Mouse (Mus musculus): Measurements from ENCODE around the gene Olfr1143. TPM values are rescaled to one million over a fixed set of nuclear protein-coding genes. Genes with fewer than 3 reads are reported as not detected.

Gene Olfr1143
- not detected in 2 replicates for polyA plus RNA-seq (2015; fragmentation: Nextera tagmentation; extraction: Ambion mirVana)

- no peaks in the 10 kb centered on the region for H3K27me3 ChIP-seq
- H3K4me1 ChIP-seq (replicated peaks): no peaks in the 10 kb centered on the region
- H3K9ac ChIP-seq: no peak within 1 kb of the TSS
- no peak within 1 kb of the TSS for H3K4me2 ChIP-seq
- no peak within 1 kb of the TSS for H3K4me3 ChIP-seq
- H3K27ac ChIP-seq (replicated peaks): no peak within 1 kb of the TSS
- H3K9me3 ChIP-seq: no peaks in the 10 kb centered on the region
- ATAC-seq (ENCODE audit: low read depth): no peak
- no peaks in the 10 kb centered on the region for H3K36me3 ChIP-seq
Observed at GRCm38 (mm10) chr2:87800292-87800691, at the start of gene Olfr1143. TSS of gene Olfr1143 (plus strand) at chr2:87800592.

GRCm38 (mm10) chr2:87753891-87754290 is 46.5 kb upstream of the Olfr1143 start, which contains the start of gene Olfr1141:
TSS of gene Olfr1141 (minus strand) at chr2:87753991.
- Histone ChIP-seq H3K36me3 (no peaks in the 10 kb centered on the region), H3K9me3 (no peaks in the 10 kb centered on the region), H3K9ac (no peak within 1 kb of the TSS), H3K27ac (replicated peaks) (no peak within 1 kb of the TSS), H3K4me1 (replicated peaks) (no peaks in the 10 kb centered on the region), H3K4me2 (no peak within 1 kb of the TSS), H3K4me3 (no peak within 1 kb of the TSS), H3K27me3 (no peaks in the 10 kb centered on the region)
- 83% methylated on average over 1 of the region's 1 CpGs for WGBS
- no peak for ATAC-seq (ENCODE audit: low read depth)

- Histone ChIP-seq H3K4me3 (no peak overlapping the region), H3K9ac (no peak overlapping the region), H3K36me3 (no peaks in the 10 kb centered on the region), H3K27ac (replicated peaks) (no peak overlapping the region), H3K4me1 (replicated peaks) (no peaks in the 10 kb centered on the region), H3K4me2 (no peak overlapping the region), H3K27me3 (no peaks in the 10 kb centered on the region), H3K9me3 (no peaks in the 10 kb centered on the region)
- WGBS: 45% methylated on average over 1 of the region's 1 CpGs
- ATAC-seq (ENCODE audit: low read depth): no peak
Observed at GRCm38 (mm10) chr2:87776143-87776542, 24.2 kb upstream of the Olfr1143 start.

GRCm38 (mm10) chr2:87779183-87779582 is 21.2 kb upstream of the Olfr1143 start, which contains the start of gene Olfr152:
TSS of gene Olfr152 (plus strand) at chr2:87779483.
- Histone ChIP-seq H3K4me3 (no peak within 1 kb of the TSS), H3K9ac (no peak within 1 kb of the TSS), H3K9me3 (no peaks in the 10 kb centered on the region), H3K27me3 (no peaks in the 10 kb centered on the region), H3K36me3 (no peaks in the 10 kb centered on the region), H3K4me1 (replicated peaks) (no peaks in the 10 kb centered on the region), H3K27ac (replicated peaks) (no peak within 1 kb of the TSS), H3K4me2 (no peak within 1 kb of the TSS)
- no peak for ATAC-seq (ENCODE audit: low read depth)
- 77% methylated on average over 4 of the region's 4 CpGs for WGBS

- Histone ChIP-seq H3K4me3 (no peak within 1 kb of the TSS), H3K27ac (replicated peaks) (no peak within 1 kb of the TSS), H3K36me3 (no peaks in the 10 kb centered on the region), H3K27me3 (no peaks in the 10 kb centered on the region), H3K4me1 (replicated peaks) (no peaks in the 10 kb centered on the region), H3K4me2 (no peak within 1 kb of the TSS), H3K9ac (no peak within 1 kb of the TSS), H3K9me3 (no peaks in the 10 kb centered on the region)
- ATAC-seq (ENCODE audit: low read depth): no peak
- WGBS: 88% methylated on average over 1 of the region's 1 CpGs
Observed at GRCm38 (mm10) chr2:87809522-87809921, 9.1 kb downstream of the Olfr1143 start, which contains the start of gene Olfr1145. TSS of gene Olfr1145 (plus strand) at chr2:87809822.

GRCm38 (mm10) chr2:87830233-87830632 is 29.8 kb downstream of the Olfr1143 start, which contains the start of gene Olfr1148:
TSS of gene Olfr1148 (plus strand) at chr2:87830533.
- H3K4me3 ChIP-seq: no peak within 1 kb of the TSS
- no peaks in the 10 kb centered on the region for H3K4me1 ChIP-seq (replicated peaks)
- H3K27ac ChIP-seq (replicated peaks): no peak within 1 kb of the TSS
- no peak within 1 kb of the TSS for H3K4me2 ChIP-seq
- H3K9me3 ChIP-seq: no peaks in the 10 kb centered on the region
- H3K9ac ChIP-seq: no peak within 1 kb of the TSS
- ATAC-seq (ENCODE audit: low read depth): no peak
- H3K27me3 ChIP-seq: no peaks in the 10 kb centered on the region
- 93% methylated on average over 1 of the region's 1 CpGs for WGBS
- no peaks in the 10 kb centered on the region for H3K36me3 ChIP-seq

- no peaks in the 10 kb centered on the region for H3K36me3 ChIP-seq
- H3K4me2 ChIP-seq: no peak within 1 kb of the TSS
- no peak within 1 kb of the TSS for H3K27ac ChIP-seq (replicated peaks)
- H3K4me3 ChIP-seq: no peak within 1 kb of the TSS
- no peaks in the 10 kb centered on the region for H3K4me1 ChIP-seq (replicated peaks)
- 91% methylated on average over 1 of the region's 1 CpGs for WGBS
- no peak for ATAC-seq (ENCODE audit: low read depth)
- no peaks in the 10 kb centered on the region for H3K27me3 ChIP-seq
- H3K9ac ChIP-seq: no peak within 1 kb of the TSS
- H3K9me3 ChIP-seq: no peaks in the 10 kb centered on the region
Observed at GRCm38 (mm10) chr2:87843693-87844092, 43.3 kb downstream of the Olfr1143 start, which contains the start of gene Olfr1150-ps1. TSS of gene Olfr1150-ps1 (plus strand) at chr2:87843993.

Other genes with a start within 250 kb of the Olfr1143 start
- not detected in 2 replicates for gene Olfr1129, start 226.7 kb upstream of the Olfr1143 start, polyA plus RNA-seq (2015; fragmentation: Nextera tagmentation; extraction: Ambion mirVana)
- gene Olfr1130, start 194.4 kb upstream of the Olfr1143 start, polyA plus RNA-seq (2015; fragmentation: Nextera tagmentation; extraction: Ambion mirVana): not detected in 2 replicates
- gene Olfr1131, start 173.5 kb upstream of the Olfr1143 start, polyA plus RNA-seq (2015; fragmentation: Nextera tagmentation; extraction: Ambion mirVana): not detected in 2 replicates
- gene Olfr1132, start 163.1 kb upstream of the Olfr1143 start, polyA plus RNA-seq (2015; fragmentation: Nextera tagmentation; extraction: Ambion mirVana): not detected in 2 replicates
- gene Olfr1133, start 153.2 kb upstream of the Olfr1143 start, polyA plus RNA-seq (2015; fragmentation: Nextera tagmentation; extraction: Ambion mirVana): not detected in 2 replicates
- not detected in 2 replicates for gene Olfr1134, start 142.1 kb upstream of the Olfr1143 start, polyA plus RNA-seq (2015; fragmentation: Nextera tagmentation; extraction: Ambion mirVana)
- not detected in 2 replicates for gene Olfr1135, start 126.9 kb upstream of the Olfr1143 start, polyA plus RNA-seq (2015; fragmentation: Nextera tagmentation; extraction: Ambion mirVana)
- gene Olfr1136, start 106.6 kb upstream of the Olfr1143 start, polyA plus RNA-seq (2015; fragmentation: Nextera tagmentation; extraction: Ambion mirVana): not detected in 2 replicates
- gene Olfr1137, start 87.4 kb upstream of the Olfr1143 start, polyA plus RNA-seq (2015; fragmentation: Nextera tagmentation; extraction: Ambion mirVana): not detected in 2 replicates
- not detected in 2 replicates for gene Olfr1138, start 60.6 kb upstream of the Olfr1143 start, polyA plus RNA-seq (2015; fragmentation: Nextera tagmentation; extraction: Ambion mirVana)
- not detected in 2 replicates for gene Olfr1140, start 56.8 kb upstream of the Olfr1143 start, polyA plus RNA-seq (2015; fragmentation: Nextera tagmentation; extraction: Ambion mirVana)
- gene Olfr1141, start 46.6 kb upstream of the Olfr1143 start, polyA plus RNA-seq (2015; fragmentation: Nextera tagmentation; extraction: Ambion mirVana): not detected in 2 replicates
- not detected in 2 replicates for gene Olfr152, start 21.1 kb upstream of the Olfr1143 start, polyA plus RNA-seq (2015; fragmentation: Nextera tagmentation; extraction: Ambion mirVana)
- gene Olfr1145, start 9.2 kb downstream of the Olfr1143 start, polyA plus RNA-seq (2015; fragmentation: Nextera tagmentation; extraction: Ambion mirVana): not detected in 2 replicates
- gene Olfr1148, start 29.9 kb downstream of the Olfr1143 start, polyA plus RNA-seq (2015; fragmentation: Nextera tagmentation; extraction: Ambion mirVana): not detected in 2 replicates
- not detected in 2 replicates for gene Olfr1150-ps1, start 43.4 kb downstream of the Olfr1143 start, polyA plus RNA-seq (2015; fragmentation: Nextera tagmentation; extraction: Ambion mirVana)
- gene Olfr1151, start 55.3 kb downstream of the Olfr1143 start, polyA plus RNA-seq (2015; fragmentation: Nextera tagmentation; extraction: Ambion mirVana): not detected in 2 replicates
- gene Olfr1152, start 65.9 kb downstream of the Olfr1143 start, polyA plus RNA-seq (2015; fragmentation: Nextera tagmentation; extraction: Ambion mirVana): not detected in 2 replicates
- not detected in 2 replicates for gene Olfr1153, start 94.4 kb downstream of the Olfr1143 start, polyA plus RNA-seq (2015; fragmentation: Nextera tagmentation; extraction: Ambion mirVana)
- gene Olfr1154, start 104.6 kb downstream of the Olfr1143 start, polyA plus RNA-seq (2015; fragmentation: Nextera tagmentation; extraction: Ambion mirVana): not detected in 2 replicates
- gene Olfr1155, start 144.5 kb downstream of the Olfr1143 start, polyA plus RNA-seq (2015; fragmentation: Nextera tagmentation; extraction: Ambion mirVana): not detected in 2 replicates
- gene Olfr1156, start 152.5 kb downstream of the Olfr1143 start, polyA plus RNA-seq (2015; fragmentation: Nextera tagmentation; extraction: Ambion mirVana): not detected in 2 replicates
- not detected in 2 replicates for gene Olfr1157, start 167.7 kb downstream of the Olfr1143 start, polyA plus RNA-seq (2015; fragmentation: Nextera tagmentation; extraction: Ambion mirVana)
- gene Olfr74, start 174.1 kb downstream of the Olfr1143 start, polyA plus RNA-seq (2015; fragmentation: Nextera tagmentation; extraction: Ambion mirVana): not detected in 2 replicates
- not detected in 2 replicates for gene Olfr1158, start 189.5 kb downstream of the Olfr1143 start, polyA plus RNA-seq (2015; fragmentation: Nextera tagmentation; extraction: Ambion mirVana)
- not detected in 2 replicates for gene Olfr1160, start 207.7 kb downstream of the Olfr1143 start, polyA plus RNA-seq (2015; fragmentation: Nextera tagmentation; extraction: Ambion mirVana)
- gene Olfr1161, start 222.2 kb downstream of the Olfr1143 start, polyA plus RNA-seq (2015; fragmentation: Nextera tagmentation; extraction: Ambion mirVana): not detected in 2 replicates
- gene Olfr73, start 237.1 kb downstream of the Olfr1143 start, polyA plus RNA-seq (2015; fragmentation: Nextera tagmentation; extraction: Ambion mirVana): not detected in 2 replicates